Mouse (Mus musculus): ENCODE data around the gene Gm20388. TPM values are rescaled to one million over a fixed set of nuclear protein-coding genes. Genes with fewer than 3 reads are reported as not detected.

Gm20388 gene
- total and polyA plus RNA-seq, 3 experiments: 0.02 to 0.05 TPM; not detected in 1

DNA sequence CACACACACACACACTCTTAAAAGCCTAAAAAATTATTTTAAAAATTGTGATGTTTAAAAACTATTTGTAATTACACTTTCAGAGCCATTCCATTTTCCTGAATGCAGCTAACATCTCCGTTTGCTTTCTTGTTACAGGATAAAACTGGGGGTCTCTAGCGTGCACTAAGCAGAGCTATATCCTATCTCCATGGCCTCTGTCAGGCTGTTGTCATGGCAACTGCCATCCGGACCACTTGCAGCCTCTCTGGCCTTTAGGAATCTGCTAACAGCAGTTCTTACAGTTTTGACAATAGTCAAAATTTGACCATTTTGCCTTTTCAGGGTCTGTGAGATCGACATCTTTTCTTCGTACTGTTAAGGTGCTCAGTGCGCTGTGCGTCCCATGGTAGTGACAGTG lies 3010.2 kb downstream of the Gm20388 start:
- Histone ChIP-seq H3K36me3 (replicated peaks) (peaks cover 46% of the 10 kb centered on the region), H3K9me3 (replicated peaks) (no peaks in the 10 kb centered on the region), H3K4me1 (ENCODE audit: insufficient read depth, low read depth, low read length) (peaks cover 81% of the 10 kb centered on the region), H3K4me3 (ENCODE audit: low read depth, low read length) (no peak overlapping the region), H3K27me3 (ENCODE audit: insufficient read depth, low read length) (no peaks in the 10 kb centered on the region)
- DNase-seq (ENCODE audit: low spot score): no peak
- ATAC-seq (ENCODE audit: extremely low read depth, insufficient number of reproducible peaks, low FRiP score, poor library complexity, severe bottlenecking): no peak
- TF ChIP-seq GATA2 (IDR thresholded peaks at IDR 0.05; ENCODE audit: borderline replicate concordance, low read depth, low read length) (no peak), GATA1 (IDR thresholded peaks at IDR 0.05; ENCODE audit: borderline replicate concordance, low read length) (no peak), TAL1 (conservative IDR thresholded peaks at IDR 0.05; ENCODE audit: low read depth, low read length) (no peak), POLR2AphosphoS5 (IDR thresholded peaks at IDR 0.05; ENCODE audit: insufficient replicate concordance, low read depth, low read length) (no peak), CTCF (IDR thresholded peaks at IDR 0.05; ENCODE audit: low read depth, low read length) (no peak)

DNA sequence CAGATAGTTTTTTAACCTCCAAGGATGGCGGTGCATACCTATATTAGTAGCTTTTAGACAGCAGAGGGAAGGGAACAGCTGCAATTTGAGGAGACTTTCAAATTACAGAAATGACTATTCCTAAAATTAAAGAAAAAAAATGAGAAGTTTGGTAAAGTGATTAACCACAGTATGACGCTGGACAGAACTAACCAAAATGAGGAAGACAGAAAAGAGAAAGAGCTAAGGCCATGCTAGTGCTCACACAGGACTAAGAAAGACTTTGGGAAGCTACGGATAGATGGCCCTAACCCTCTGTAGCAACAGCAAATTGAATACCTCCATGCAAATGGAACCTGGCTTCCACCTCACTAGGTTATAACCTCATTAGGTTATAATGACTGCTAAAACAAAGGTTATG lies 3012.3 kb downstream of the Gm20388 start:
- Histone ChIP-seq H3K9me3 (replicated peaks) (no peaks in the 10 kb centered on the region), H3K4me1 (ENCODE audit: insufficient read depth, low read depth, low read length) (peaks cover 77% of the 10 kb centered on the region), H3K4me3 (ENCODE audit: low read depth, low read length) (no peak overlapping the region), H3K36me3 (replicated peaks) (peaks cover 56% of the 10 kb centered on the region), H3K27me3 (ENCODE audit: insufficient read depth, low read length) (no peaks in the 10 kb centered on the region)
- ATAC-seq (ENCODE audit: extremely low read depth, insufficient number of reproducible peaks, low FRiP score, poor library complexity, severe bottlenecking): no peak
- TF ChIP-seq GATA2 (IDR thresholded peaks at IDR 0.05; ENCODE audit: borderline replicate concordance, low read depth, low read length) (no peak), TAL1 (conservative IDR thresholded peaks at IDR 0.05; ENCODE audit: low read depth, low read length) (no peak), POLR2AphosphoS5 (IDR thresholded peaks at IDR 0.05; ENCODE audit: insufficient replicate concordance, low read depth, low read length) (no peak), GATA1 (IDR thresholded peaks at IDR 0.05; ENCODE audit: borderline replicate concordance, low read length) (no peak)
- no peak for DNase-seq (ENCODE audit: low spot score)

DNA sequence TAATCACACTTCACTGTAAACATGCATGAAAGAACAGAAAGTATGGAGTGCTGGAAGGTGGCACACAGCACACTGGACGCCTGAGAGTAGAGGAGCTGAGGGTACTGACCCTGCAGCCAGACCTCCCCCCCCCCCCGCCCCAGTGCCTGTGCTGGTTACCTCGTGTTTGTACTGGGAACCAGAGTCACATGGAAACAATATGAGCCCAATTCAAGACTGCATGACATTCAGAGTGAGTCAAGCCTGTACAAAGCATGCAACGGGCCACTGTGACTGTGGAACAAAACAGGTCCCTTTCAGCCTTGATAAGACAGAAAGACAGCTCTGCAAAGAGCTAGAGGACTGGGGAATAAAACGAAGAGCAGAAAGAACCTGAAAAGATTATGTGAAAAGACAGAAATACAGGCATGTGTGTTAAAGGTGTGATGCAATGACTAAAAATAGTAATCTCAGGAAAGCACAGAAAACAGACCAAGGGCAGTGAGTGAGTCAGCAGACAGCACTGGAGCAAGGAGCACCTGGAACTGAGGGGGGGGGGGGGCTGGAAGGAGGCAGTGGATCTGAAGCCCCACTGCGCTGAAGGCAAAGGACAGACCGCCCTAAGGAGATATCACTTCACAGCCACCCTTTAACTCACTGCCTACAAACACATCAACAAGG lies 3012.9 kb downstream of the Gm20388 start:
- H3K36me3 ChIP-seq (replicated peaks): peaks cover 61% of the 10 kb centered on the region
- TF ChIP-seq POLR2AphosphoS5 (IDR thresholded peaks at IDR 0.05; ENCODE audit: insufficient replicate concordance, low read depth, low read length) (no peak), GATA1 (IDR thresholded peaks at IDR 0.05; ENCODE audit: borderline replicate concordance, low read length) (no peak), CTCF (IDR thresholded peaks at IDR 0.05; ENCODE audit: low read depth, low read length) (no peak), GATA2 (IDR thresholded peaks at IDR 0.05; ENCODE audit: borderline replicate concordance, low read depth, low read length) (no peak), TAL1 (conservative IDR thresholded peaks at IDR 0.05; ENCODE audit: low read depth, low read length) (no peak)
- no peak for DNase-seq (ENCODE audit: low spot score)
- no peaks in the 10 kb centered on the region for H3K27me3 ChIP-seq (ENCODE audit: insufficient read depth, low read length)
- H3K9me3 ChIP-seq (replicated peaks): no peaks in the 10 kb centered on the region
- peaks cover 75% of the 10 kb centered on the region for H3K4me1 ChIP-seq (ENCODE audit: insufficient read depth, low read depth, low read length)
- ATAC-seq (ENCODE audit: extremely low read depth, insufficient number of reproducible peaks, low FRiP score, poor library complexity, severe bottlenecking): no peak
- peak overlapping the region; percentile 15; the same call in 1 of the 2 replicates for H3K4me3 ChIP-seq (ENCODE audit: low read depth, low read length)

DNA sequence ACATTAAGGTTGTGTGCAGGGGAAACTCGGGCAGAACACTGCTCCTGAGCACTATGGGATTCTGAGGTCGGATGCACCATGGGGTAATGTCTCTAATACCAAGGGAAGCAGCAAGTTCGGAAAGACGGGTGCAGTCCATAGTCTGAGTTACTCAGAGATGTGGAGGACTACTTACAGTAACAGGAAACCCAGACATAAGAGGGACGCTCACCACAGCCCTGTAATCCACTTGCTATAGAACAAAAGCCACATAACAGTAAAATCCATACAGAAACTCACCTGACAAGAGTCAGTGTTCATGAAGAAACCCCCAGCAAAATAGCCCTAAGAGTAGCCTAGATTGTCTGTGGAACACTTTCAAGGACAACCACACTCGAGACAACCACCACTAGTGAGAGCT lies 3013.4 kb downstream of the Gm20388 start:
- peaks cover 75% of the 10 kb centered on the region for H3K4me1 ChIP-seq (ENCODE audit: insufficient read depth, low read depth, low read length)
- peaks cover 66% of the 10 kb centered on the region for H3K36me3 ChIP-seq (replicated peaks)
- no peak for ATAC-seq (ENCODE audit: extremely low read depth, insufficient number of reproducible peaks, low FRiP score, poor library complexity, severe bottlenecking)
- no peak for DNase-seq (ENCODE audit: low spot score)
- H3K27me3 ChIP-seq (ENCODE audit: insufficient read depth, low read length): no peaks in the 10 kb centered on the region
- no peaks in the 10 kb centered on the region for H3K9me3 ChIP-seq (replicated peaks)
- peak overlapping the region; percentile 15; the same call in 1 of the 2 replicates for H3K4me3 ChIP-seq (ENCODE audit: low read depth, low read length)
- TF ChIP-seq POLR2AphosphoS5 (IDR thresholded peaks at IDR 0.05; ENCODE audit: insufficient replicate concordance, low read depth, low read length): no peak
- TF ChIP-seq GATA1 (IDR thresholded peaks at IDR 0.05; ENCODE audit: borderline replicate concordance, low read length): no peak
- TF ChIP-seq CTCF (IDR thresholded peaks at IDR 0.05; ENCODE audit: low read depth, low read length): no peak
- TF ChIP-seq GATA2 (IDR thresholded peaks at IDR 0.05; ENCODE audit: borderline replicate concordance, low read depth, low read length): no peak
- TF ChIP-seq TAL1 (conservative IDR thresholded peaks at IDR 0.05; ENCODE audit: low read depth, low read length): no peak

DNA sequence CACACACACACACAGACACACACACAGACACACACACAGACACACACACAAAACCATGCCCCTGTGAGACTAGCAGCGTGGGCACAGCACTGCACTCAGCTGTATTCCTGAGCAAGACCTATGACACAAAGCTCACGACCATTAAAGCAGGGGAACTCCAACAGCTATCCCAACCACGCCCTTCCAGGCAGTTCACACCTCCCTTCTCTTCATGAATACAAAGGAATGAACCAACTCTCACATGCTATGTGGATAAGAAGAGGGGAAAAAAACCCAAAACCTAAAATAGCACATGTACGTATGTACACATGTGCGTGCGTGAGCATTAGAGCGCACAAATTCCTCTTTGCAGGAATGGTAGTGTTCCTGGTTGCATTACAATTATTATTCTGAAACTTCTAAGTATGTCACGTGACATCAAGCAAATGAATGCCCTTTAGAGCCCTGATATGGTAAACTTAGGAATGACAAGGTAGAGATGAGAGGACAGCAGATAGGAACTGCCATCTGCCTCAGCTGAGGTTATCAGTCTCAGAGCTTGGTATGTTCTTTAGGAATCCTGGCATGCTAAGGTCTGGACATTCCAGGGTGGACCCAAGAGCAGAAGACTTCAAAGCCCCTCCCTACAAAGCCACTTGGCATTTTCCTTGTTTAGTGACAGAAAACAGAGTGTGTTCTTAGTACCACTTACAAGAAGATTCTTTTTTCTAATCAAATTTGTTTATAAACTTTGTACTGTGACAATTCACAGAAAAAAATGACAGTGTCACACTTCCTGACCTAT lies 3015.5 kb downstream of the Gm20388 start:
- DNase-seq (ENCODE audit: low spot score): no peak
- Histone ChIP-seq H3K4me3 (ENCODE audit: low read depth, low read length) (no peak overlapping the region), H3K27me3 (ENCODE audit: insufficient read depth, low read length) (no peaks in the 10 kb centered on the region), H3K4me1 (ENCODE audit: insufficient read depth, low read depth, low read length) (peaks cover 63% of the 10 kb centered on the region), H3K36me3 (replicated peaks) (peaks cover 71% of the 10 kb centered on the region), H3K9me3 (replicated peaks) (no peaks in the 10 kb centered on the region)
- ATAC-seq (ENCODE audit: extremely low read depth, insufficient number of reproducible peaks, low FRiP score, poor library complexity, severe bottlenecking): no peak
- TF ChIP-seq GATA2 (IDR thresholded peaks at IDR 0.05; ENCODE audit: borderline replicate concordance, low read depth, low read length) (no peak), CTCF (IDR thresholded peaks at IDR 0.05; ENCODE audit: low read depth, low read length) (no peak), GATA1 (IDR thresholded peaks at IDR 0.05; ENCODE audit: borderline replicate concordance, low read length) (no peak), POLR2AphosphoS5 (IDR thresholded peaks at IDR 0.05; ENCODE audit: insufficient replicate concordance, low read depth, low read length) (no peak), TAL1 (conservative IDR thresholded peaks at IDR 0.05; ENCODE audit: low read depth, low read length) (no peak)

DNA sequence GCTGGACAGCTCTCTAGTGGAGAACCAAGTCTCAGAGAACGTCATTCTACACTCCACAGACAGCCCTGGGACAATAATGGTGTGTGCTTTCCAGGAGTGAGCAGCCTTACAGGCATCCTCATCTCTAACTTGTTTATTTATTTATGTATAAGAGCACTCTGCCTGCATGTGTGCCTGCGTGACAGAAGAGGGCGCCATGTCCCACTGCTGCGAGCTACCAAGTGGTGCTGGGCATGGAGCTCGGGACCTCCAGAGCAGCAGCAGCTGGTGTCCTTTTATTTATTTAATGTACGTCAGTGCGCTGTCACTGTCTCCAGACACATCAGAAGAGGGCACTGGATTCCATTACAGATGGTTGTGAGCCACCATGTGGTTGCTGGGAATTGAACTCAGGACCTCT lies 3016.1 kb downstream of the Gm20388 start:
- no peak overlapping the region for H3K4me3 ChIP-seq (ENCODE audit: low read depth, low read length)
- no peak for DNase-seq (ENCODE audit: low spot score)

More for the DNA sequence above, 3016.1 kb downstream of the Gm20388 start:
- H3K4me1 ChIP-seq (ENCODE audit: insufficient read depth, low read depth, low read length): peaks cover 59% of the 10 kb centered on the region
- H3K27me3 ChIP-seq (ENCODE audit: insufficient read depth, low read length): no peaks in the 10 kb centered on the region
- TF ChIP-seq POLR2AphosphoS5 (IDR thresholded peaks at IDR 0.05; ENCODE audit: insufficient replicate concordance, low read depth, low read length) (no peak), GATA1 (IDR thresholded peaks at IDR 0.05; ENCODE audit: borderline replicate concordance, low read length) (no peak), GATA2 (IDR thresholded peaks at IDR 0.05; ENCODE audit: borderline replicate concordance, low read depth, low read length) (no peak), CTCF (IDR thresholded peaks at IDR 0.05; ENCODE audit: low read depth, low read length) (no peak), TAL1 (conservative IDR thresholded peaks at IDR 0.05; ENCODE audit: low read depth, low read length) (no peak)
- H3K36me3 ChIP-seq (replicated peaks): peaks cover 68% of the 10 kb centered on the region
- ATAC-seq (ENCODE audit: extremely low read depth, insufficient number of reproducible peaks, low FRiP score, poor library complexity, severe bottlenecking): no peak
- no peaks in the 10 kb centered on the region for H3K9me3 ChIP-seq (replicated peaks)

Data from G1E (cell line).